Mouse (Mus musculus) forebrain, embryonic 15.5 days (tissue): Measurements from ENCODE around the gene Dgcr2. TPM values are rescaled to one million over a fixed set of nuclear protein-coding genes. Genes with fewer than 3 reads are reported as not detected.
A peak's percentile ranks its signal among the peaks of the same experiment; 100 is the strongest.

ENCODE experiments used
- ATAC-seq: fragments of 200-750 bp; cut with Nextera tagmentation; replicated peaks from 2 replicates; pipeline ENCODE4 v1.8.0; 2017; ENCODE audit warnings: mild to moderate bottlenecking, moderate TSS enrichment, moderate library complexity
- H3K27ac ChIP-seq: fragments of 300-500 bp; sonication (generic); replicated peaks from 2 replicates; pipeline ENCODE4 v1.5.1; 2015; ENCODE audit warnings: mild to moderate bottlenecking, inconsistent platforms
- H3K27me3 ChIP-seq: fragments of 300-500 bp; sonication (generic); 2 replicates; pipeline ENCODE4 v1.6.1; 2015; ENCODE audit warnings: inconsistent platforms
- H3K36me3 ChIP-seq: fragments of 300-500 bp; sonication (generic); 2 replicates; pipeline ENCODE4 v1.6.1; 2015; ENCODE audit warnings: mild to moderate bottlenecking, inconsistent platforms
- H3K4me1 ChIP-seq: fragments of 300-500 bp; sonication (generic); 2 replicates; pipeline ENCODE4 v1.6.1; 2015; ENCODE audit warnings: inconsistent platforms
- H3K4me2 ChIP-seq: fragments of 300-500 bp; sonication (generic); replicated peaks from 2 replicates; pipeline ENCODE4 v1.6.1; 2015; ENCODE audit warnings: mild to moderate bottlenecking, inconsistent platforms
- H3K4me3 ChIP-seq: fragments of 300-500 bp; sonication (generic); 2 replicates; pipeline ENCODE4 v1.5.1; 2015; ENCODE audit warnings: mild to moderate bottlenecking, inconsistent platforms
- H3K9ac ChIP-seq: fragments of 300-500 bp; sonication (generic); replicated peaks from 2 replicates; pipeline ENCODE4 v1.6.1; 2015; ENCODE audit warnings: mild to moderate bottlenecking, inconsistent platforms
- H3K9me3 ChIP-seq: fragments of 300-500 bp; sonication (generic); 2 replicates; pipeline ENCODE4 v1.6.1; 2016; ENCODE audit warnings: inconsistent platforms
- WGBS: fragments of 180-500 bp; shearing (Covaris S2); methylation state at CpG from one replicate; pipeline ENCODE4 v1.1.7; 2015; ENCODE audit warnings: mixed read lengths; 5-methylcytosine and 5-hydroxymethylcytosine counted together
- polyA plus RNA-seq: library from polyadenylated mRNA; unstranded; fragments of >200 nt; fragmentation: Nextera tagmentation; extraction: Ambion mirVana; gene quantifications from 2 replicates; pipeline ENCODE4 v1.2.1, GENCODE M21; 2015

Gene Dgcr2
- polyA plus RNA-seq, result 99.8 and 99.9 TPM in 2 replicates

DNA sequence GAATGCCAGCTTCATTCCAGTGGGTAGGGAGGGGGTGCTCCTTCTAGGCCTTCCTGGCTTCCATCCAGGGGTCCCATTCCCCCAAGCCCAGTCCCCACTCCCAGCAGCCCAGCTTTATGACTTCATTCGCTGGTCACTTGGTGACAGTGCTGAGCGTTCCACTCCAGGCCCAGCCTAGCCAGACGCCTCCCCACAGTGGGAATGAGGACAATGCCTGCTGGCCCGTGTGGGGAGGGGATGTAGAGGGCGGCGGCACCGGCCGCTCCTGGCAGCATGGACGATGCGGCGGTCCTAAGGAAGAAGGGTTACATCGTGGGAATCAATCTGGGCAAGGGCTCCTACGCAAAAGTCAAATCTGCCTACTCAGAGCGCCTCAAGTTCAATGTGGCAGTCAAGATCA, at the start of gene Dgcr2, which contains the start of gene Tssk2:
Gene Dgcr2, minus strand, starts transcription at position 101 of the 400 bp plus-strand sequence.
Gene Tssk2, plus strand, starts transcription at position 176 of the 400 bp plus-strand sequence.
- Histone ChIP-seq H3K27ac (no peak within 1 kb of the TSS), H3K4me2 (no peak within 1 kb of the TSS), H3K9me3 (no peaks in the 10 kb centered on the region), H3K4me1 (no peaks in the 10 kb centered on the region), H3K36me3 (peaks cover 50% of the 10 kb centered on the region), H3K4me3 (no peak within 1 kb of the TSS), H3K27me3 (no peaks in the 10 kb centered on the region), H3K9ac (no peak within 1 kb of the TSS)
- ATAC-seq, result no peak
- 91% methylated on average over 14 of the region's 14 CpGs for WGBS

- Histone ChIP-seq H3K27ac (no peak overlapping the region), H3K4me1 (no peaks in the 10 kb centered on the region), H3K4me3 (no peak overlapping the region), H3K36me3 (no peaks in the 10 kb centered on the region), H3K9me3 (no peaks in the 10 kb centered on the region), H3K27me3 (no peaks in the 10 kb centered on the region), H3K4me2 (no peak overlapping the region), H3K9ac (no peak overlapping the region)
- ATAC-seq, result no peak
- WGBS, result 60% methylated on average over 7 of the region's 7 CpGs
Observed at GRCm38 (mm10) chr16:17945081-17945831, 46.9 kb upstream of the Dgcr2 start.

- H3K4me2 ChIP-seq, result no peak overlapping the region
- 66% methylated on average over 8 of the region's 8 CpGs for WGBS
- H3K9ac ChIP-seq, result no peak overlapping the region
- no peak overlapping the region for H3K27ac ChIP-seq
- no peak for ATAC-seq
- H3K36me3 ChIP-seq, result no peaks in the 10 kb centered on the region
- H3K27me3 ChIP-seq, result no peaks in the 10 kb centered on the region
- H3K4me1 ChIP-seq, result 0 out of 2 replicates have a peak, but pooled peaks cover 7% of the 10 kb centered on the region
- no peaks in the 10 kb centered on the region for H3K9me3 ChIP-seq
- no peak overlapping the region for H3K4me3 ChIP-seq
Observed at GRCm38 (mm10) chr16:17943466-17943865, 45.1 kb upstream of the Dgcr2 start.

GRCm38 (mm10) chr16:17939255-17939751, 40.9 kb upstream of the Dgcr2 start:
- Histone ChIP-seq H3K36me3 (no peaks in the 10 kb centered on the region), H3K4me1 (0 out of 2 replicates have a peak, but pooled peaks cover 8% of the 10 kb centered on the region), H3K27me3 (no peaks in the 10 kb centered on the region), H3K9ac (no peak overlapping the region), H3K4me3 (no peak overlapping the region), H3K27ac (0 out of 2 replicates have a peak overlapping the region, but pooled peaks have one; percentile 9), H3K4me2 (no peak overlapping the region), H3K9me3 (no peaks in the 10 kb centered on the region)
- no peak for ATAC-seq
- 38% methylated on average over 9 of the region's 9 CpGs for WGBS

GRCm38 (mm10) chr16:17938821-17939220, 40.5 kb upstream of the Dgcr2 start:
- WGBS, result 9% methylated on average over 7 of the region's 7 CpGs
- 0 out of 2 replicates have a peak overlapping the region, but pooled peaks have one; percentile 9 for H3K27ac ChIP-seq
- no peak overlapping the region for H3K4me2 ChIP-seq
- H3K4me3 ChIP-seq, result no peak overlapping the region
- H3K27me3 ChIP-seq, result no peaks in the 10 kb centered on the region
- H3K4me1 ChIP-seq, result 0 out of 2 replicates have a peak, but pooled peaks cover 8% of the 10 kb centered on the region
- ATAC-seq, result peak; percentile 63
- no peaks in the 10 kb centered on the region for H3K9me3 ChIP-seq
- H3K9ac ChIP-seq, result no peak overlapping the region
- no peaks in the 10 kb centered on the region for H3K36me3 ChIP-seq

DNA sequence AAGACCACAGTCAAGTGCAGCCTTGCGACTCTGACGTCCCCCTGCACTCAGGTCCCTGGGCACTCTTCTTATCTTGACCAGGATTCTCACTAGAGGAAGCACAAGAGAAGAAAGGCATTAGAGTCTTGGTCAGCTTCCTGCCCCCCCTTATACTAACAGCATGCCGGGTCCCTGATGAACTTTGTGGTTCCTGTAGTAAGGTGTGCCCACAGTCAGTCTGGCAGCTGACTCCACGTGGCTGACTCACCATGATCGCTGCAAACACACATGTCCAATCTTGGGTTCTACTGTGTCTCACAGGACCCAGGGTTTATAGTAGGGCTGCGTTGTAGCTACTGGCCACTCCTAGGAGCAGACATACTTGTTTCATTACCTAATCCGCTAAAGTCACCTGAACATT, 39.8 kb upstream of the Dgcr2 start:
- WGBS, result 78% methylated on average over 7 of the region's 7 CpGs
- Histone ChIP-seq H3K4me2 (no peak overlapping the region), H3K9ac (no peak overlapping the region), H3K27ac (no peak overlapping the region), H3K27me3 (no peaks in the 10 kb centered on the region), H3K4me1 (0 out of 2 replicates have a peak, but pooled peaks cover 8% of the 10 kb centered on the region), H3K9me3 (no peaks in the 10 kb centered on the region), H3K4me3 (no peak overlapping the region), H3K36me3 (no peaks in the 10 kb centered on the region)
- no peak for ATAC-seq

- Histone ChIP-seq H3K4me1 (0 out of 2 replicates have a peak, but pooled peaks cover 8% of the 10 kb centered on the region), H3K4me2 (no peak overlapping the region), H3K36me3 (no peaks in the 10 kb centered on the region), H3K4me3 (no peak overlapping the region), H3K27ac (no peak overlapping the region), H3K27me3 (no peaks in the 10 kb centered on the region), H3K9ac (no peak overlapping the region), H3K9me3 (no peaks in the 10 kb centered on the region)
- 88% methylated on average over 10 of the region's 10 CpGs for WGBS
- ATAC-seq, result no peak
Observed at GRCm38 (mm10) chr16:17936776-17937175, 38.4 kb upstream of the Dgcr2 start.

GRCm38 (mm10) chr16:17934445-17934910, 36.1 kb upstream of the Dgcr2 start:
- no peak overlapping the region for H3K4me3 ChIP-seq
- no peak overlapping the region for H3K27ac ChIP-seq
- 70% methylated on average over 3 of the region's 3 CpGs for WGBS
- no peak overlapping the region for H3K4me2 ChIP-seq
- H3K27me3 ChIP-seq, result no peaks in the 10 kb centered on the region
- H3K9ac ChIP-seq, result no peak overlapping the region
- no peaks in the 10 kb centered on the region for H3K9me3 ChIP-seq
- no peak for ATAC-seq
- 0 out of 2 replicates have a peak, but pooled peaks cover 8% of the 10 kb centered on the region for H3K4me1 ChIP-seq
- H3K36me3 ChIP-seq, result no peaks in the 10 kb centered on the region

- no peaks in the 10 kb centered on the region for H3K27me3 ChIP-seq
- no peaks in the 10 kb centered on the region for H3K9me3 ChIP-seq
- H3K27ac ChIP-seq, result no peak overlapping the region
- no peak overlapping the region for H3K4me2 ChIP-seq
- H3K9ac ChIP-seq, result no peak overlapping the region
- ATAC-seq, result no peak
- H3K4me1 ChIP-seq, result 0 out of 2 replicates have a peak, but pooled peaks cover 4% of the 10 kb centered on the region
- WGBS, result 75% methylated on average over 9 of the region's 9 CpGs
- no peaks in the 10 kb centered on the region for H3K36me3 ChIP-seq
- H3K4me3 ChIP-seq, result no peak overlapping the region
Observed at GRCm38 (mm10) chr16:17933594-17934444, 35.5 kb upstream of the Dgcr2 start.

- Histone ChIP-seq H3K4me1 (peaks cover 7% of the 10 kb centered on the region), H3K4me3 (no peak overlapping the region), H3K36me3 (no peaks in the 10 kb centered on the region), H3K27ac (no peak overlapping the region), H3K4me2 (no peak overlapping the region), H3K9ac (no peak overlapping the region), H3K27me3 (no peaks in the 10 kb centered on the region), H3K9me3 (no peaks in the 10 kb centered on the region)
- WGBS, result 64% methylated on average over 5 of the region's 5 CpGs
- no peak for ATAC-seq
Observed at GRCm38 (mm10) chr16:17931906-17932460, 33.6 kb upstream of the Dgcr2 start.

DNA sequence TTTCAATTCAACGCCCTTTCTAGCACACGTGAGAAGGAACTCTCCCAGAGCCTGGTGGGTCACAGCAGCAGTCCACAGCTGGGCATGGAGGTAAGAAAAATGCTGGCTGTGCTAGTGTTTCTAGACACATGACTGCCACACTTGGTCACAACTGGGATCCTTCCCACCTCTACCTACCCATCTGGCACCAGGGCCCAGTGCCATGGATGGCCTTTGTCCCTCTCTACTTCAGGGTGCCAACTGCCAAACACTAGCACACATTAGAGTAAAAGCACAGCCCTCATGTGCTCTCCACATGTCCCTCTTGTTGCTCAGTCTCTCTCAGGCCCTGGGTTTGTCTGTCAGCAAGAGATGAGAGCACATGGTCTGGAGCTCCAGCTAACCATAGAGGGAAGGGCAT, 31.3 kb upstream of the Dgcr2 start:
- no peak for ATAC-seq
- Histone ChIP-seq H3K4me3 (no peak overlapping the region), H3K27me3 (no peaks in the 10 kb centered on the region), H3K9ac (no peak overlapping the region), H3K36me3 (peaks cover 10% of the 10 kb centered on the region; the same call in 1 of the 2 replicates), H3K27ac (no peak overlapping the region), H3K4me2 (no peak overlapping the region), H3K9me3 (no peaks in the 10 kb centered on the region), H3K4me1 (peaks cover 18% of the 10 kb centered on the region)
- 43% methylated on average over 2 of the region's 2 CpGs for WGBS
